Mouse (Mus musculus) WW6 (cell line): ENCODE results near the gene Ccdc57.

Source experiments
- DNase-seq: peaks from one replicate; pipeline ENCODE4 v3.0.0-alpha.2; 2013; ENCODE audit warnings: low read depth, low spot score

Ccdc57 gene

GRCm38 (mm10) chr11:120932564-120933398 lies at the start of gene Ccdc57:
Ccdc57 (minus strand) TSS chr11:120932872.
- DNase-seq: peak; percentile 93

GRCm38 (mm10) chr11:120982459-120982858 lies 49.8 kb upstream of the Ccdc57 start:
- DNase-seq: no peak

GRCm38 (mm10) chr11:120981661-120982060 lies 49.0 kb upstream of the Ccdc57 start:
- no peak for DNase-seq

- no peak for DNase-seq
Measured at GRCm38 (mm10) chr11:120980427-120981035, 47.9 kb upstream of the Ccdc57 start.

GRCm38 (mm10) chr11:120979711-120980426 lies 47.2 kb upstream of the Ccdc57 start:
- no peak for DNase-seq

GRCm38 (mm10) chr11:120973318-120973717 lies 40.6 kb upstream of the Ccdc57 start:
- DNase-seq: no peak

- no peak for DNase-seq
Measured at GRCm38 (mm10) chr11:120971237-120971636, 38.6 kb upstream of the Ccdc57 start.

- DNase-seq: no peak
Measured at GRCm38 (mm10) chr11:120969742-120970141, 37.1 kb upstream of the Ccdc57 start.

GRCm38 (mm10) chr11:120965587-120965986 lies 32.9 kb upstream of the Ccdc57 start:
- no peak for DNase-seq

GRCm38 (mm10) chr11:120964195-120965157 lies 31.8 kb upstream of the Ccdc57 start:
- DNase-seq: no peak

GRCm38 (mm10) chr11:120962909-120963308 lies 30.2 kb upstream of the Ccdc57 start:
- DNase-seq: no peak

- no peak for DNase-seq
Measured at GRCm38 (mm10) chr11:120962050-120962771, 29.5 kb upstream of the Ccdc57 start.

GRCm38 (mm10) chr11:120961594-120961993 lies 28.9 kb upstream of the Ccdc57 start:
- DNase-seq: no peak

- no peak for DNase-seq
Measured at GRCm38 (mm10) chr11:120960248-120960647, 27.6 kb upstream of the Ccdc57 start.

GRCm38 (mm10) chr11:120959564-120959963 lies 26.9 kb upstream of the Ccdc57 start:
- no peak for DNase-seq

GRCm38 (mm10) chr11:120959066-120959465 lies 26.4 kb upstream of the Ccdc57 start:
- DNase-seq: no peak

GRCm38 (mm10) chr11:120957731-120958257 lies 25.1 kb upstream of the Ccdc57 start:
- no peak for DNase-seq

- DNase-seq: no peak
Measured at GRCm38 (mm10) chr11:120957052-120957451, 24.4 kb upstream of the Ccdc57 start.

- DNase-seq: no peak
Measured at GRCm38 (mm10) chr11:120955701-120956100, 23.0 kb upstream of the Ccdc57 start.

GRCm38 (mm10) chr11:120954936-120955335 lies 22.3 kb upstream of the Ccdc57 start:
- no peak for DNase-seq
